Mouse (Mus musculus) heart, embryonic 15.5 days (tissue): ENCODE data around the gene Stx1a. TPM values are rescaled to one million over a fixed set of nuclear protein-coding genes. Genes with fewer than 3 reads are reported as not detected.
A peak's percentile ranks its signal among the peaks of the same experiment; 100 is the strongest.
"Not testable (repeated sequence)": the region's sequence is repeated elsewhere in the genome, so short reads cannot be mapped to it uniquely, and the experiment has no call there.

Source experiments
- ATAC-seq: fragments of 200-750 bp; cut with Nextera tagmentation; replicated peaks from 2 replicates; pipeline ENCODE4 v1.8.0; 2017; ENCODE audit warnings: low read depth, moderate TSS enrichment; ENCODE audit not compliant: insufficient number of reproducible peaks, insufficient read depth, low FRiP score
- H3K27ac ChIP-seq: fragments of 300-500 bp; sonication (generic); 2 replicates; pipeline ENCODE4 v1.5.1; 2015; ENCODE audit warnings: mild to moderate bottlenecking, inconsistent platforms
- H3K27me3 ChIP-seq: fragments of 300-500 bp; sonication (generic); 2 replicates; pipeline ENCODE4 v1.6.1; 2015; ENCODE audit warnings: inconsistent platforms
- H3K36me3 ChIP-seq: fragments of 300-500 bp; sonication (generic); 2 replicates; pipeline ENCODE4 v1.6.1; 2015; ENCODE audit warnings: mild to moderate bottlenecking, inconsistent platforms
- H3K4me1 ChIP-seq: fragments of 300-500 bp; sonication (generic); replicated peaks from 2 replicates; pipeline ENCODE4 v1.6.1; 2015; ENCODE audit warnings: inconsistent platforms
- H3K4me2 ChIP-seq: fragments of 300-500 bp; sonication (generic); 2 replicates; pipeline ENCODE4 v1.6.1; 2015; ENCODE audit warnings: inconsistent platforms, mild to moderate bottlenecking, moderate library complexity
- H3K4me3 ChIP-seq: fragments of 300-500 bp; sonication (generic); 2 replicates; pipeline ENCODE4 v1.5.1; 2015; ENCODE audit warnings: mild to moderate bottlenecking, inconsistent platforms
- H3K9ac ChIP-seq: fragments of 300-500 bp; sonication (generic); 2 replicates; pipeline ENCODE4 v1.6.1; 2015; ENCODE audit warnings: mild to moderate bottlenecking, inconsistent platforms
- H3K9me3 ChIP-seq: fragments of 300-500 bp; sonication (generic); replicated peaks from 2 replicates; pipeline ENCODE4 v1.6.1; 2016; ENCODE audit warnings: inconsistent platforms
- WGBS: fragments of 180-500 bp; shearing (Covaris S2); methylation state at CpG from one replicate; pipeline ENCODE4 v1.1.7; 2015; ENCODE audit warnings: mixed read lengths; 5-methylcytosine and 5-hydroxymethylcytosine counted together
- polyA plus RNA-seq: library from polyadenylated mRNA; unstranded; fragments of >200 nt; fragmentation: Nextera tagmentation; extraction: Ambion mirVana; gene quantifications from 2 replicates; pipeline ENCODE4 v1.2.1, GENCODE M21; 2015

Stx1a gene
- polyA plus RNA-seq, 1 experiment from 2014 or later, result 6.2 TPM

- Histone ChIP-seq H3K4me1 (peaks cover 15% of the 10 kb centered on the region), H3K4me2 (no peak overlapping the region), H3K9ac (no peak overlapping the region), H3K27ac (no peak overlapping the region), H3K27me3 (no peaks in the 10 kb centered on the region), H3K9me3 (no peaks in the 10 kb centered on the region), H3K36me3 (peaks cover 14% of the 10 kb centered on the region), H3K4me3 (no peak overlapping the region)
- ATAC-seq, result no peak
- 50% methylated on average over 20 of the region's 21 CpGs for WGBS
Observed at GRCm38 (mm10) chr5:135042105-135042788, 19.0 kb downstream of the Stx1a start.

- Histone ChIP-seq H3K27ac (no peak overlapping the region), H3K9ac (no peak overlapping the region), H3K9me3 (no peaks in the 10 kb centered on the region), H3K4me2 (no peak overlapping the region), H3K27me3 (no peaks in the 10 kb centered on the region), H3K4me1 (peaks cover 14% of the 10 kb centered on the region), H3K36me3 (peaks cover 26% of the 10 kb centered on the region), H3K4me3 (no peak overlapping the region)
- ATAC-seq, result no peak
- WGBS, result 88% methylated on average over 3 of the region's 3 CpGs
Observed at GRCm38 (mm10) chr5:135044575-135044974, 21.3 kb downstream of the Stx1a start.

- Histone ChIP-seq H3K27me3 (no peaks in the 10 kb centered on the region), H3K4me2 (no peak overlapping the region), H3K36me3 (peaks cover 32% of the 10 kb centered on the region), H3K9ac (no peak overlapping the region), H3K9me3 (no peaks in the 10 kb centered on the region), H3K4me1 (no peaks in the 10 kb centered on the region), H3K27ac (no peak overlapping the region), H3K4me3 (no peak overlapping the region)
- no peak for ATAC-seq
- 92% methylated on average over 5 of the region's 5 CpGs for WGBS
Observed at GRCm38 (mm10) chr5:135048539-135048938, 25.3 kb downstream of the Stx1a start.

GRCm38 (mm10) chr5:135049268-135049667 is 26.0 kb downstream of the Stx1a start:
- H3K27me3 ChIP-seq, H3K4me2 ChIP-seq, H3K4me1 ChIP-seq, ATAC-seq, H3K9ac ChIP-seq, H3K4me3 ChIP-seq, H3K27ac ChIP-seq, H3K9me3 ChIP-seq: not testable (repeated sequence)
- 80% methylated on average over 6 of the region's 6 CpGs for WGBS
- H3K36me3 ChIP-seq, result peaks cover 35% of the 10 kb centered on the region

GRCm38 (mm10) chr5:135053356-135053755 is 30.1 kb downstream of the Stx1a start:
- no peaks in the 10 kb centered on the region for H3K9me3 ChIP-seq
- ATAC-seq, result no peak
- WGBS, result 67% methylated on average over 12 of the region's 12 CpGs
- no peak overlapping the region for H3K4me2 ChIP-seq
- H3K27ac ChIP-seq, result no peak overlapping the region
- H3K4me3 ChIP-seq, result no peak overlapping the region
- no peaks in the 10 kb centered on the region for H3K4me1 ChIP-seq
- H3K36me3 ChIP-seq, result peaks cover 47% of the 10 kb centered on the region
- no peaks in the 10 kb centered on the region for H3K27me3 ChIP-seq
- H3K9ac ChIP-seq, result no peak overlapping the region

GRCm38 (mm10) chr5:135063629-135064381 is 40.5 kb downstream of the Stx1a start, which contains the start of gene Dnajc30:
Gene Dnajc30, plus strand, starts transcription at chr5:135064202.
- H3K27me3 ChIP-seq, result no peaks in the 10 kb centered on the region
- H3K36me3 ChIP-seq, result peaks cover 41% of the 10 kb centered on the region
- ATAC-seq, result peak; percentile 99
- H3K4me2 ChIP-seq, result peak within 1 kb of the TSS; percentile 96
- WGBS, result under 1% methylated on average over 52 of the region's 52 CpGs
- H3K4me3 ChIP-seq, result peak within 1 kb of the TSS; percentile 94
- H3K4me1 ChIP-seq, result peaks cover 23% of the 10 kb centered on the region
- H3K9ac ChIP-seq, result peak within 1 kb of the TSS; percentile 89
- H3K9me3 ChIP-seq, result no peaks in the 10 kb centered on the region
- H3K27ac ChIP-seq, result peak within 1 kb of the TSS; percentile 65

GRCm38 (mm10) chr5:135064382-135064766 is 41.1 kb downstream of the Stx1a start:
- Histone ChIP-seq H3K4me3 (peak overlapping the region; percentile 94), H3K27ac (peak overlapping the region; percentile 65), H3K9ac (peak overlapping the region; percentile 89), H3K9me3 (no peaks in the 10 kb centered on the region), H3K4me2 (peak overlapping the region; percentile 96), H3K4me1 (peaks cover 23% of the 10 kb centered on the region), H3K27me3 (no peaks in the 10 kb centered on the region), H3K36me3 (peaks cover 36% of the 10 kb centered on the region)
- ATAC-seq, result peak; percentile 61
- under 1% methylated on average over 40 of the region's 40 CpGs for WGBS

- Histone ChIP-seq H3K9ac (peak within 1 kb of the TSS; percentile 89), H3K27ac (peak within 1 kb of the TSS; percentile 65), H3K4me2 (peak within 1 kb of the TSS; percentile 96), H3K4me3 (peak within 1 kb of the TSS; percentile 94), H3K36me3 (peaks cover 32% of the 10 kb centered on the region), H3K4me1 (peaks cover 23% of the 10 kb centered on the region)
- not testable (repeated sequence) for H3K9me3 ChIP-seq, H3K27me3 ChIP-seq, ATAC-seq
- 68% methylated on average over 9 of the region's 9 CpGs for WGBS
Observed at GRCm38 (mm10) chr5:135064909-135065446, 41.7 kb downstream of the Stx1a start, which contains the start of gene Bud23. Gene Bud23, minus strand, starts transcription at chr5:135064959.

GRCm38 (mm10) chr5:135066008-135066407 is 42.7 kb downstream of the Stx1a start:
- H3K36me3 ChIP-seq, result peaks cover 21% of the 10 kb centered on the region
- H3K4me2 ChIP-seq, result no peak overlapping the region
- H3K9ac ChIP-seq, result no peak overlapping the region
- H3K27ac ChIP-seq, result no peak overlapping the region
- 87% methylated on average over 3 of the region's 3 CpGs for WGBS
- H3K27me3 ChIP-seq, result no peaks in the 10 kb centered on the region
- peaks cover 23% of the 10 kb centered on the region for H3K4me1 ChIP-seq
- H3K4me3 ChIP-seq, result 0 out of 2 replicates have a peak overlapping the region, but pooled peaks have one; percentile 3
- ATAC-seq, result no peak
- no peaks in the 10 kb centered on the region for H3K9me3 ChIP-seq

GRCm38 (mm10) chr5:135070448-135070847 is 47.2 kb downstream of the Stx1a start:
- no peaks in the 10 kb centered on the region for H3K27me3 ChIP-seq
- no peak overlapping the region for H3K27ac ChIP-seq
- no peak overlapping the region for H3K4me2 ChIP-seq
- 82% methylated on average over 3 of the region's 3 CpGs for WGBS
- no peak for ATAC-seq
- peaks cover 11% of the 10 kb centered on the region for H3K36me3 ChIP-seq
- peaks cover 12% of the 10 kb centered on the region for H3K4me1 ChIP-seq
- H3K9me3 ChIP-seq, result no peaks in the 10 kb centered on the region
- no peak overlapping the region for H3K9ac ChIP-seq
- H3K4me3 ChIP-seq, result no peak overlapping the region

GRCm38 (mm10) chr5:135072061-135072460 is 48.8 kb downstream of the Stx1a start:
- Histone ChIP-seq H3K4me3 (no peak overlapping the region), H3K4me2 (no peak overlapping the region), H3K9me3 (no peaks in the 10 kb centered on the region), H3K36me3 (peaks cover 6% of the 10 kb centered on the region), H3K27ac (no peak overlapping the region), H3K9ac (no peak overlapping the region), H3K4me1 (peaks cover 8% of the 10 kb centered on the region; the same call in 1 of the 2 replicates), H3K27me3 (no peaks in the 10 kb centered on the region)
- 94% methylated on average over 2 of the region's 2 CpGs for WGBS
- no peak for ATAC-seq
